Mouse (Mus musculus): Measurements from ENCODE around the gene Lipc. TPM values are rescaled to one million over a fixed set of nuclear protein-coding genes. Genes with fewer than 3 reads are reported as not detected.

Lipc gene
- polyA plus RNA-seq, 1 experiment from 2014 or later: not detected

GRCm38 (mm10) chr9:70827911-70828310 is 124.1 kb downstream of the Lipc start:
- H3K4me1 ChIP-seq: peaks cover 13% of the 10 kb centered on the region; the same call in 1 of the 2 replicates
- no peaks in the 10 kb centered on the region for H3K27me3 ChIP-seq (replicated peaks; ENCODE audit: low read depth, poor library complexity, severe bottlenecking)
- no peaks in the 10 kb centered on the region for H3K36me3 ChIP-seq (replicated peaks)
- no peak overlapping the region for H3K27ac ChIP-seq (replicated peaks)
- 79% methylated on average over 6 of the region's 6 CpGs for WGBS
- no peak overlapping the region for H3K4me3 ChIP-seq
- DNase-seq (ENCODE audit: low spot score): no peak
- H3K9me3 ChIP-seq: no peaks in the 10 kb centered on the region

- 85% methylated on average over 3 of the region's 3 CpGs for WGBS
- DNase-seq (ENCODE audit: low spot score): no peak
- Histone ChIP-seq H3K9me3 (no peaks in the 10 kb centered on the region), H3K27me3 (replicated peaks; ENCODE audit: low read depth, poor library complexity, severe bottlenecking) (no peaks in the 10 kb centered on the region), H3K36me3 (replicated peaks) (no peaks in the 10 kb centered on the region), H3K4me1 (0 out of 2 replicates have a peak, but pooled peaks cover 6% of the 10 kb centered on the region), H3K4me3 (no peak overlapping the region), H3K27ac (replicated peaks) (no peak overlapping the region)
These were observed 127.9 kb downstream of the Lipc start for GRCm38 (mm10) chr9:70824103-70824502.

GRCm38 (mm10) chr9:70818739-70819138 is 133.3 kb downstream of the Lipc start:
- H3K4me1 ChIP-seq: peaks cover 25% of the 10 kb centered on the region
- H3K36me3 ChIP-seq (replicated peaks): no peaks in the 10 kb centered on the region
- H3K27ac ChIP-seq (replicated peaks): no peak overlapping the region
- H3K27me3 ChIP-seq (replicated peaks; ENCODE audit: low read depth, poor library complexity, severe bottlenecking): no peaks in the 10 kb centered on the region
- WGBS: 85% methylated on average over 14 of the region's 14 CpGs
- no peaks in the 10 kb centered on the region for H3K9me3 ChIP-seq
- no peak for DNase-seq (ENCODE audit: low spot score)
- H3K4me3 ChIP-seq: no peak overlapping the region

- DNase-seq (ENCODE audit: low spot score): no peak
- Histone ChIP-seq H3K36me3 (replicated peaks) (no peaks in the 10 kb centered on the region), H3K4me3 (no peak overlapping the region), H3K9me3 (no peaks in the 10 kb centered on the region), H3K27ac (replicated peaks) (peak overlapping the region; percentile 63; the same call in 1 of the 2 replicates), H3K27me3 (replicated peaks; ENCODE audit: low read depth, poor library complexity, severe bottlenecking) (no peaks in the 10 kb centered on the region), H3K4me1 (peaks cover 25% of the 10 kb centered on the region)
- 42% methylated on average over 1 of the region's 1 CpGs for WGBS
These were observed 134.6 kb downstream of the Lipc start for GRCm38 (mm10) chr9:70817396-70817795.

GRCm38 (mm10) chr9:70816701-70817305 is 135.2 kb downstream of the Lipc start:
- Histone ChIP-seq H3K27me3 (replicated peaks; ENCODE audit: low read depth, poor library complexity, severe bottlenecking) (no peaks in the 10 kb centered on the region), H3K36me3 (replicated peaks) (no peaks in the 10 kb centered on the region), H3K4me1 (peaks cover 25% of the 10 kb centered on the region), H3K9me3 (no peaks in the 10 kb centered on the region), H3K27ac (replicated peaks) (peak overlapping the region; percentile 32; the same call in 1 of the 2 replicates), H3K4me3 (no peak overlapping the region)
- DNase-seq (ENCODE audit: low spot score): no peak
- 68% methylated on average over 14 of the region's 14 CpGs for WGBS

- H3K27me3 ChIP-seq (replicated peaks; ENCODE audit: low read depth, poor library complexity, severe bottlenecking): no peaks in the 10 kb centered on the region
- H3K36me3 ChIP-seq (replicated peaks): no peaks in the 10 kb centered on the region
- no peaks in the 10 kb centered on the region for H3K9me3 ChIP-seq
- no peak overlapping the region for H3K27ac ChIP-seq (replicated peaks)
- H3K4me3 ChIP-seq: no peak overlapping the region
- WGBS: 94% methylated on average over 12 of the region's 12 CpGs
- H3K4me1 ChIP-seq: peaks cover 43% of the 10 kb centered on the region
- no peak for DNase-seq (ENCODE audit: low spot score)
These were observed 139.5 kb downstream of the Lipc start for GRCm38 (mm10) chr9:70812551-70812950.

- H3K4me3 ChIP-seq: no peak overlapping the region
These were observed 144.3 kb downstream of the Lipc start for GRCm38 (mm10) chr9:70807714-70808113.

GRCm38 (mm10) chr9:70806069-70806468 is 146.0 kb downstream of the Lipc start:
- Histone ChIP-seq H3K27ac (replicated peaks) (no peak overlapping the region), H3K4me1 (peaks cover 22% of the 10 kb centered on the region), H3K4me3 (no peak overlapping the region), H3K27me3 (replicated peaks; ENCODE audit: low read depth, poor library complexity, severe bottlenecking) (no peaks in the 10 kb centered on the region), H3K9me3 (no peaks in the 10 kb centered on the region), H3K36me3 (replicated peaks) (no peaks in the 10 kb centered on the region)
- DNase-seq (ENCODE audit: low spot score): no peak
- WGBS: 69% methylated on average over 1 of the region's 1 CpGs

More at GRCm38 (mm10) chr9:70807714-70808113, 144.3 kb downstream of the Lipc start:
- no peaks in the 10 kb centered on the region for H3K9me3 ChIP-seq
- 59% methylated on average over 11 of the region's 11 CpGs for WGBS
- H3K36me3 ChIP-seq (replicated peaks): no peaks in the 10 kb centered on the region
- no peak overlapping the region for H3K27ac ChIP-seq (replicated peaks)
- no peaks in the 10 kb centered on the region for H3K27me3 ChIP-seq (replicated peaks; ENCODE audit: low read depth, poor library complexity, severe bottlenecking)
- peaks cover 19% of the 10 kb centered on the region for H3K4me1 ChIP-seq
- no peak for DNase-seq (ENCODE audit: low spot score)

- no peak overlapping the region for H3K27ac ChIP-seq (replicated peaks)
- H3K4me1 ChIP-seq: peaks cover 14% of the 10 kb centered on the region
- 76% methylated on average over 3 of the region's 3 CpGs for WGBS
- DNase-seq (ENCODE audit: low spot score): no peak
- no peak overlapping the region for H3K4me3 ChIP-seq
- no peaks in the 10 kb centered on the region for H3K9me3 ChIP-seq
- H3K27me3 ChIP-seq (replicated peaks; ENCODE audit: low read depth, poor library complexity, severe bottlenecking): no peaks in the 10 kb centered on the region
- no peaks in the 10 kb centered on the region for H3K36me3 ChIP-seq (replicated peaks)
These were observed 149.2 kb downstream of the Lipc start for GRCm38 (mm10) chr9:70802816-70803215.

GRCm38 (mm10) chr9:70801761-70802160 is 150.3 kb downstream of the Lipc start:
- WGBS: 83% methylated on average over 3 of the region's 3 CpGs

GRCm38 (mm10) chr9:70800588-70801315 is 151.3 kb downstream of the Lipc start:
- no peak for DNase-seq (ENCODE audit: low spot score)
- no peaks in the 10 kb centered on the region for H3K36me3 ChIP-seq (replicated peaks)
- WGBS: 66% methylated on average over 8 of the region's 8 CpGs
- H3K27me3 ChIP-seq (replicated peaks; ENCODE audit: low read depth, poor library complexity, severe bottlenecking): no peaks in the 10 kb centered on the region
- no peak overlapping the region for H3K4me3 ChIP-seq
- H3K9me3 ChIP-seq: no peaks in the 10 kb centered on the region
- H3K27ac ChIP-seq (replicated peaks): no peak overlapping the region; the same call in 1 of the 2 replicates
- H3K4me1 ChIP-seq: peaks cover 10% of the 10 kb centered on the region

More at GRCm38 (mm10) chr9:70801761-70802160, 150.3 kb downstream of the Lipc start:
- Histone ChIP-seq H3K4me1 (peaks cover 10% of the 10 kb centered on the region), H3K36me3 (replicated peaks) (no peaks in the 10 kb centered on the region), H3K27ac (replicated peaks) (no peak overlapping the region), H3K4me3 (no peak overlapping the region), H3K27me3 (replicated peaks; ENCODE audit: low read depth, poor library complexity, severe bottlenecking) (no peaks in the 10 kb centered on the region), H3K9me3 (no peaks in the 10 kb centered on the region)
- no peak for DNase-seq (ENCODE audit: low spot score)

- Histone ChIP-seq H3K27ac (replicated peaks) (no peak overlapping the region), H3K27me3 (replicated peaks; ENCODE audit: low read depth, poor library complexity, severe bottlenecking) (no peaks in the 10 kb centered on the region), H3K4me3 (no peak overlapping the region), H3K4me1 (peaks cover under 1% of the 10 kb centered on the region; the same call in 1 of the 2 replicates), H3K36me3 (replicated peaks) (no peaks in the 10 kb centered on the region), H3K9me3 (no peaks in the 10 kb centered on the region)
- no peak for DNase-seq (ENCODE audit: low spot score)
- WGBS: 62% methylated on average over 2 of the region's 2 CpGs
These were observed 156.6 kb downstream of the Lipc start for GRCm38 (mm10) chr9:70795439-70795757.
